Comparison of ENCODE assay signal across 8 mouse cellular contexts in the genomic region with DNA sequence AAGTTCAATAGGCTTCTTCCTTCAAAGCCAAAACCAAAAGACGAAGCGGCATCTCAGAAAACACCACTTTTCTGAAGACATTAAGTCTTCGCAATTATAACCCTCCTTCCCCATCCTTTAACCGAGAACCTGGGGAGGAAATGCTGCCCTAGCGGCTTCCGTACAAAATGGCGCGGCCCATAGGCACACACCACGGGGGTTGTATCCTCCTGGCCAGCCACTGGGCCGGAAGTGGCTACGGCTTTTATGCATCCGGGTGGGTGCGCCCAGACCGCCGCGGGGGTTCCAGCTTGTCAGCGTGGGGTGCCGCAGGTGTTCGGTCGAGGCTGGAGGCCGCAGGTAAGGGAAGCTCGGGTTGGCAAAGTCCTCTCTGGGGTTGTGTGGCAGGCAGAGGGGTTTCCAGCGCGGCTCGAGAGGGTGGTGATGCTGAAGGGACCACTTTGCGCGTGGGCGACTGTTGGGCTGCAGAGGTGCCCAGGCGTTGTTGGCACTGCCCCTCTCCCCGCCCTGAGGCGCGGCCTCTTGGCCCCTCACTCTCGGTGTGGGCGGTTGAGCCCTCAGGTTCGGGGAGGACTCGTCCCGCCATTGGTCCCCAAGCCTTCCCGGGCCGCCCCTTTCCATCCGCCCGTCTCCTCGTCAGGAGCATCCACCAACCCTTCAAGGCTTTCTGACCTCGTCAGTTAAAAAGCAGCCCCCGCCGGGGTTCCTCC. TPM values are rescaled to one million over a fixed set of nuclear protein-coding genes. Genes with fewer than 3 reads are reported as not detected.
DNase-seq lines count a peak whose midpoint lies in the region; ATAC-seq lines count a peak whose summit lies in the region.

A gene (plus strand): TSS at position 154 of the 710 bp plus-strand sequence.

- H3K36me3 ChIP-seq in hindbrain, embryonic 15.5 days, result no peaks in the 10 kb centered on the region

- H3K9me3 ChIP-seq in hindbrain, embryonic 15.5 days, result no peaks in the 10 kb centered on the region

- peak within 1 kb of the TSS; percentile 91 for H3K4me2 ChIP-seq in hindbrain, embryonic 15.5 days

- peaks cover 8% of the 10 kb centered on the region for H3K4me1 ChIP-seq in hindbrain, embryonic 15.5 days (replicated peaks)

- WGBS in hindbrain, embryonic 15.5 days, result under 1% methylated on average over 43 of the region's 45 CpGs

- H3K4me3 ChIP-seq in hindbrain, embryonic 15.5 days, result peak within 1 kb of the TSS; percentile 89

- peak within 1 kb of the TSS; percentile 84 for H3K27ac ChIP-seq in hindbrain, embryonic 15.5 days (replicated peaks)

- H3K9ac ChIP-seq in hindbrain, embryonic 15.5 days, result peak within 1 kb of the TSS; percentile 71

- peak; percentile 89 for DNase-seq in T-cell, adult 2 months (ENCODE audit: low spot score)
- peak; percentile 91 to 93 for DNase-seq in cerebellum, postnatal 36 days
- DNase-seq in frontal cortex, postnatal 36 days (ENCODE audit: low spot score in 2 of 2), result peak; percentile 89 to 91
- DNase-seq in left cerebral cortex, adult 11 months (ENCODE audit: low spot score), result peak; percentile 86
- peak; percentile 92 to 94 for DNase-seq in lung, postnatal 4 days
- DNase-seq in retina, postnatal 7 days (ENCODE audit: low read depth, low spot score), result peak; percentile 79
- peak; percentile 87 for DNase-seq in urinary bladder, adult 2 months (ENCODE audit: low spot score)

- H3K27me3 ChIP-seq in hindbrain, embryonic 15.5 days, result no peaks in the 10 kb centered on the region

- ATAC-seq in hindbrain, embryonic 15.5 days (ENCODE audit: low FRiP score, low read depth), result peak; percentile 97

RNA-seq across cellular contexts. Expression of the gene that starts here (rescaled TPM):
- polyA plus RNA-seq in hindbrain, embryonic 15.5 days (2015; fragmentation: Nextera tagmentation; extraction: Ambion mirVana), result 51.5 and 53.7 TPM in 2 replicates
- polyA plus RNA-seq in urinary bladder, adult 2 months (2012; rRNA removed), result 25.8 and 27.3 TPM in 2 replicates

Comparison
In these comparisons a context has a peak if more than half of its experiments do, and no peak if none do; other contexts are left out.
1. Peak in every context shown above with its lines: DNase-seq, ATAC-seq, H3K4me3 ChIP-seq and H3K27ac ChIP-seq.